Mouse (Mus musculus) megakaryocyte progenitor cell, adult 5-6 weeks (primary cell): ENCODE measurements at regions not wholly inside any gene's neighbourhood (a gene's known extent, or its start where the extent isn't known, plus 50 kb on each side); places are given as distances from the start of the nearest gene placed in this dataset.

Experiments used
- ATAC-seq: replicated peaks from 2 replicates; pipeline ENCODE4 v1.8.0; 2016; ENCODE audit warnings: mild to moderate bottlenecking, moderate TSS enrichment, inconsistent platforms; ENCODE audit not compliant: poor library complexity

DNA sequence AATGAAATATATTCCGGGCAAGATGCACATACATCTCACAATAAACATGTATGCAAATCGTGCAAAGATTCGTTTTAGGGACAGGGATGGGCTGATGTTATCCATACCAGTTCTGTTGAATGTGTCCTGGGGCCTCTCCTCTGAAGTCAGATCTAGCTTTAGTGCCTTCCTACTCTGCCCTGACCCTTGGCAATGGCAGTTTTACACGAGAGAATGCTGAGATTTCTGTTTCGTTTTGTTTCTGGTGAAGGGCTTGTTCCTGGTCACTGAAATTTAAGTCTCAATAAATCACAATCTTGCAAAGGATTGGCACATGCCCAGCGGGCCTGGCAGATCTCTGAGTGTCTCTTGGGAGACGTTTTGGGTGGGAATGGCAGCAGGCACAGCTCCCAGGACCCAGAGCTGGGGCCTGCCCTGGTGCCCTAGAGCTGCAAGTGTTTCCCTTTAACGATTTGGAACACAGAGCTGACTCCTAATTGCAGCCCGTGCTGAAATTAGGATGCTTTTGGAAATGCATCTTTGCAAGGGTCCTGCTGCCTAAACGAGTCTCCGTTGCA, 447.5 kb downstream of the Etnk1 start:
- ATAC-seq, result no peak

DNA sequence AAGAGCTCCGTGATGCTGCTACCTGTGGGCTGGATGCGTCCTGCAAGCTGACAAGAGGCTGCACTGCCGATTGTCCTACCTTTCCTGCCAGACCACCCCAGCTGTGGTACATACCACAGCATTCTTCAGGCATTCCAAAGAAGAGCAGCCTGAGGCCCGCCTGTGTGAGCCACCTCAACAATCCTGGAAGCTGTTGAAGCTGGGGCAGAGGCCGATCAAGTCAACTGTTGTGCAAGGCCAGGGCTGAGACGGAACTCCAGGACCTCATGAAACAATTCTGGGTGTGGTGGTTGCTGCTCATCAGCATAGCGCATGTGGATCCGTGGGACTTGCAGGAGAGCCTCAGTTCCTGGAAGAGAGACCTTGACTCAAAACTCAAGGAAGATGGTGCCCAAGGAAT, 448.3 kb downstream of the Etnk1 start:
- ATAC-seq, result no peak

DNA sequence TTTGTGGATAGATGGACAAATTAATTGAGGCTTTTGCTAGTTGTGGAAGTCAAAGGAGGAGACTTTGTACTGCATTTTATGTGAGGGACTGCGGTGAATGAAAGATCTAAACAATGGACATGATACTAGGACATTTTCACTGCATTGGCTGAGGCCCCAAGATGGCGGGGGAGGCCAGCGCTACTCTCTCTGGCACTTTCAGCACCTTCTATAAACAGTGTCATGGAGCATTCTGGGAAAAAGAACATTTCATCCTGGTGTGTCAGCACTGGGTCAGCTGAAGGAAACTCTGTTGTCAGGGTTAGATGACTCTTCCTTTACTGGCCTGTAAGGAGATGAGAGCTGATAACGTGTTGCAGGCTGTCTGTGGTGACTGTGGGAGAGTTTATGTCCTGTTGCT, 449.4 kb downstream of the Etnk1 start:
- ATAC-seq, result no peak

DNA sequence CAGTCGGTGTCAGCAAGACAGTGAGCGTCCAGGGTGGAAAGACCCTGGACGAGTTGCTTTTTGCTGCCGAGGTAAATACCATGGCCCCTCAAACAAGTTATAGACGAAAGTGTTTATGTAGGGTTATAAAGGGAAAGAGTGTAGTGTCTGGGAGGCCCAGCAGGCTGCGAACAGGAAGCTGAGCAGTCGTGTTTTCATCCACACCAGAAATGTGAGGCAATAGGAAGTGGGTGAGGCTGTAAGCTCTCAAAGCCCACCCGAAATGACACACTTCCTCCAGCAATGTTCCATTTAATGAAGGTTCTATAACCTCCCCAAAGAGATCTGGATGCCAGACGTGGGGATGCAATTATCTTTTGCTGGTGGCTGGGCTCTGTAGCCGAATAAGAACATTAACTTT, 451.5 kb downstream of the Etnk1 start:
- ATAC-seq, result peak; percentile 83

DNA sequence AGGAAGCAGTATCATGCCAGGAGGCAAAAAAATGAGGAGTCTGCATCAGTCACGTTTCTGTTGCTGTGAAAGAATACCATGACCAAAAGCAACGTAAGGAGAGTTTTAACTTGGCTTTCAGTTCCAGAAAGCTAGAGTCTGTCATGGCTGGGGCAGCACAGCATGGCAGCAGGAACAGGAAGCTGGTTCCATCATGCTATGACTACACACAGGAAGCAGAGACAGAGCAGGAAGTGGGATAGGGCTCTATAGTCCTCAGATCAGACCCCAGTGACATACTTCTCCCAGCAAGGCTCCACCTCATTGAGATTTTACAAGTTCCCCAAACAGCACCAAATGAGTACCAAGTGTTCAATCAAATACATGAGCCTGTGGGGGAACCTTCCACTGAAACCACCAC, 453.6 kb downstream of the Etnk1 start:
- ATAC-seq, result peak; percentile 82

DNA sequence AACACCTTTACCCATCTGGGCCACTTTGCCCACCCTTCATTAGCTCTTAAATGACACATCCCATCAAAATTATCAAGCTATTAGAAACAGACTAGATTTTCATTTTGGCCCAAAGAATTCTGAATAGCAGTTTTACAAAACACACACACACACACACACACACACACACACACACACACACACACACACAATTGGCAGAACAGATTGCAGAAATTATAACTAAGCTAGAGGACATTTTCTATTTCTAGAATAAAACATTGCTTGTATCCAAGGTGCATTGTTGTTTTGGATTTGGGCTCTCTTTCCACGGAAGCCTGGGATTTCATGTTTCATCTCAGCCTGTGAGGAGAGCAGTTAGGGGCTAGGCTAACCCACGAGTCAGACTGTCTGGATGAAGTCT, 455.1 kb downstream of the Etnk1 start:
- ATAC-seq, result no peak

DNA sequence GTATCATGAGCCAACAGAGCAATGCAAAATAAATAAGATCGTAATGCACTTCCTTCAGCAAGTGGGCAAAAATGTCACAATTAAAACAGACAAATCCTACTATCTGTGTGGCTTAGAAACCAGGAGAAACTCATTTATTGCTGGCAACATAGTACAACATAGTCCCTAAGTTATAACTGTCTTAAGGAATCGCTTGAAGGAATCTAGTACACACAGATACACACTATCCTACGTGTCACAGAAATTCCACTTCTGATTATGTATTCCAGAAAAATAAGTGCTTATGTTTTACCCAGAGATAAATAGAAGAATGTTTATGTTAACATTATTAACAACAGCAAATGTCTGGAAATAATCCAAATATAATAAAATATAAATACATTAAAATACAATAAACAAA, 457.9 kb downstream of the Etnk1 start:
- ATAC-seq, result no peak

DNA sequence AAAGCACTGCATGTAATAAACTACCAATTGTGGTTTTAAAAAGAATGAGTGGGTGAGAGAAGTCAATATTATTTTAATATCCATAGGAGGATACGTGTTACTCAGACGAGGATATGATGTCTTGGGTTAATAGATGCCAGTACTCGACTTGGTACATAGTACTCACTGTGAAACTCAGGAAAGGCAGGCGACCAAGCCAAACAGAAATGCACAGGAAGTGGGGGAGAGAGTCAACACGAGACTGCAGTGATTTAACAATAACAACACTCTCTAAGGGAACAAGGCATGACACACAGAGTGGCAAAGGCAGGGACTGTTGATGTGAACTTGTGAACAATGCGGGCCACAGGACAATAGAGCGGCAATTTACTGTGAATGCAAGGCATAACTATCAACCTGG, 464.6 kb downstream of the Etnk1 start:
- ATAC-seq, result no peak

DNA sequence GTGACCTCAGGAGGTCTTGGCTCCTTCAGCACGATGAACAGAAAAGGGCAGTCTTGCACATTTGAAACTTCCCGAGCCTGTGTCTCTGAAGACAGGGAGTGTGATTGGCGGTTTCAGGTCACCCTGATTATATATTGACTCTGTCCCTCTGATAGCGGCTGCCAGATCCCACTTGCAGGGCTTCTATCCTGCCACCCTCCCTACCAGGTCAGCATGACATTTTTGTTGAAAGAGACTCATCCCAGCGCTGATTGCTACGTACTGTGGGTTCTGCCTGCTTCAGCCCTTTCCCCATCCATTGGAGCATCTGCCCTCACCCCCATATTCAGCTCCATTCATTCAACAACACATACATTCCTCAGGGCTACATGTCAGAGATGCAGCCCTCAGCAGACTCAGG, 466.7 kb downstream of the Etnk1 start:
- no peak for ATAC-seq

DNA sequence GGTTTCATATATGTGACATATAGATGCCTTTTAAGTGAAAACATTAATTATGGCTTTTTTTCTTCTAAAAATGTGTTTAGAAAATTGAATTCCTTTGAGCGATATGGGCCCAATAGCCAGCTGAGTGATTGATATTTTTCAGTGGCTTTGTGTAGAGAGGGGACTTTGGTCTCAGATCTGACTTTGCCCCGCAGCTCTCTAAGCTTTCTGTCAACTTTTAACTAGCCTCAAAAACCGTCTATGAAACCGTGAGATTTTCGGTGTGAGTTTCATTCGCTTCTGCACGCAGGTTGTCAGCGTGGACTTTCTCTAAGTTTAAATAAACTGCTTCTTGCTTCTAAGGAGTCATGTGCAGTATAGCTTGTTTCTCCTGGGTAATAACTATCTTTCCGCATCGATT, 467.3 kb downstream of the Etnk1 start:
- ATAC-seq, result no peak

DNA sequence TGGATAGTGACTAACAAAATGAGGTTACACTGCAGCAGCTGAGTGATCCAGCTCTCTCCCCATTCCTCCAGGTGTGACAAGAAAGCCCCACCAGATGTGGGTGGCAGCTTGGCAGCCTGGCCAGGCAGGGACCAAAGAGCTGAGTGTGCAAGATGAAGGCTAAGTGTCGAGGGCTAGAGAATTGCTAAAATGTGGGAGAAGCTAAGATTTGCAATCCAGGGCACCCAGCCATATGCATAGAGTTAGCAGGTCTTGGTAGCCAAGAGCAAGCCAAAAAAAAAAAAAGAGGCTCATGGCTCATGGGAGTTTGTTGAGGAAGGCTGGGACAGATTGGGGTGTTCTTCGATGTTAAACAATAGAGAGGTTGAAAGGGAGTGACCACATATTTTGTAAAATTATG, 468.0 kb downstream of the Etnk1 start:
- no peak for ATAC-seq

DNA sequence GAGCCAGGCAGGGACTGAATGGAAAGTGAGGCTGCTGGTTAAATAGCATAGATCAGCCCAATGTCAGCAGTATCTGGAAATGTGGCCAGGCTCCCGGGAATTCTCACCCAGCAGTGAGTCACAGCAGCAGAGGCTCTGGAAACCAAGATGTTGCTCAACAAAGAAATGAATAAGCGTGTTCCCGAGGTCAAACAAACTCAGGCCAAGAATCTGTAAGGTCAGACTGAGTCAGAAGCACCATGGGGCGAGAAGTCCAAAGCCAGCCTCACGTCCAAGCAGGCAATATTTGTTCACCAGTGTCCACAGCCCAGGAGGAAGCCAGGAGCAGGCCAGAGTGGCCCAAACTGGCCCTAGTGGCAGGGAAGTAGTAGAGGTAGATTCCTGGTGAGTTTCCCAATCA, 473.6 kb downstream of the Etnk1 start:
- ATAC-seq, result no peak

DNA sequence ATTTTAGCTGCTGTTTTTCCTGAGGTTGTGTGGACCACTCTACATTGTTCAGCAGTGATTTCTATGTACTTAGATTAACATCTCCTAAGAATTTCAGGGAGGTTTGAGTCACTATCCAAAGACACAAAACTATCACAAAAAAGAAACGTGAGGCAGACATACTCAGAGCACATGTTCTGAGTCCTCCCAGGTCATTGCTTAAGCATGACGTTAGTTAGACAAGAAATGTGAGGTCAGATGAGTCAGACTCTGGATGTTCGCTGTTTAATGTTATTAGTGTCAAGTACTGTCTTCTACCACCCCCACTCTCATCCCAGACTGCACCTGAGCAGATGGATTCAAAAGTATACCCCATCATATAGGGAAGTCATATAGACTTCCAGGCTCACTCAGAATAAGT, 475.0 kb downstream of the Etnk1 start:
- ATAC-seq, result no peak

DNA sequence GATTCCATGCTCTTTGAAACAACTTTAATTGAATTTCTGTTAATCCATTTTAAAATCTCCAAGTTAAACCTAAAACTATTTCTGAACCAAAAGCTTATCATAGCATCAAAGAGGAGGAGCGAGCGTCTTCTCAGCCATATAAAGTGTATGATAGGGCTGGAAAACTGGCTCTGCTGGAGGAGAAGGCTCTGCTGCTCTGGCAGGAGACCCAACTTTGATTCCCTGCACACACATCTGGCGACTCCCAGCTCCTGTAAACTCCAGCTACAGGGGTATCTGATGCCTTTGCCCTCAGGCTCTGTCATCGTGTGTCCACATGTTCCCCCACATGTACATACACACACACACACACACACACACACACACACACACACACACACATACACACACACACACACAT, 479.0 kb downstream of the Etnk1 start:
- ATAC-seq, result no peak

DNA sequence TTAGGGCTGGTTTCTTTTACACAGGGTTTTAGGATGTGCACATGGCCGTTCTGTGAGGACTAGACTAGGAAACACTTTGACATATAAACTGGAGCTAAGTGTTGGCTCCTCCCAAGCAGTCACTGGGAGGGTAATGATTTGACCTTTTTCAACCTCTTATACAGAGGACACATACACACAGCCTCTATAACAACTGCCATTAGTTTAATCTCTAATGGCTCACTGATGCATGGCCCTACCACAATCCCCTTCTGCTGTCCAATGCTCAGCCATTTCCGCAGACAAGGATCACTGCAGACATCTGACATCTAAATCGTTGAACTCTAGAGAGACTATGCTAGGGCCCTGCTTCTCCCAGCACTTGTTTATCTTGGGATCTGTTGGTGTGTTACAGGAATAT, 481.5 kb downstream of the Etnk1 start:
- no peak for ATAC-seq

DNA sequence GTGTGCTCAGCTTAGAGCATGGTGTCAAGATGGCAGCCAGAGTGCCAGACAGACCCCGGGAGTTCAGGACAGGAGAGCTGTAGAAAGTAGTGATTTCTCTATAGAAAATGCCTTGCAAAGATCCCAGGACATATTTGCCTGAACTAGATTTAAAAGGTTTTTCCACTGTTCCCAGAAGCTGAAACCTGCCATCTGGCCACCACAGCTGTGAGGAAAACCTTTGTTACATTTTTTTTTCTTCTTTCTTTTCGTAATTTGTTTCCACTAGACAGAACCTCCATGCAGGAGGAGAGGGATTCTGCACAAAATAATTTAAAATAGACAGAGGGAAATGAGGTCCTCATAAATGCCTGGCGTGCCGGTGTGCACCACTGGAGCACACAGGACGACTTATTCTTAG, 489.6 kb downstream of the Etnk1 start:
- ATAC-seq, result no peak

DNA sequence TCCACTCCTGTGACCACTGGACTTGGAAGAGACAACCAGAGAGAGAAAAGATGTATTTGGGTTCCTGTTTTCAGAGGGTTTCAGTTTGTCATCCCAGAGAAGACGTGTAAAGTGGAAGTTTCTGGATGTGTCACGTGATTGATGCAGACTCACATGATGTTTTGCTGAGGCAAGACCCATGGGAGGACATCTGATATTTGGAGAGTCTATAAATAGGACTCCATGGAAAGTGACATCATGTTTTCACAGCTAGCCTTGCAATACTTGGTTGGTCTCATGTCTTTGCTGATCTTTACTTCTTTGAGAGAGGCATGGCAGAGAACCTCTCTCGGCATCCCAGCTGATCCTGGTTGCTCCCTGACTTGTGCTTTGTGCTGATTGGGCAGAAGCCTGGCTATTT, 493.8 kb downstream of the Etnk1 start:
- peak; percentile 23; the same call in 1 of the 2 replicates for ATAC-seq

DNA sequence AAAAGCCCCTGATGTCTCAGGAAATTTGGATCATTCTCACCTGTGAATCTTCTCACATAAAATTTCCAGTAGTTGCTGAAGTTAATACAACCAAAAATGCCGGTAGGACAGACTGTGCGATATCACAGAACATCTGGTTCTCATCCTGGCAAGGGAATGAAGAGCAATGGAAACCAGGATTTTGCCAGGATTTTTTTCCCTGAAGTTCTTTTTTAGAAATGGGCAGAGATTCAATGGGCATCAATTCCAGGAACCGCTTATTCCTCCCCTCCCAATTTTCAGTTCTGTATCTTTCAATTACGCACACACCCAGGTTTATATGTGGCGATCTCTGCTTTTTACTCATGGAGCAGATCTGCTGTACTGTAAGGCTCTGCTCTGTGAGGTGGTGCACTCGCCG, 496.3 kb downstream of the Etnk1 start:
- ATAC-seq, result no peak

DNA sequence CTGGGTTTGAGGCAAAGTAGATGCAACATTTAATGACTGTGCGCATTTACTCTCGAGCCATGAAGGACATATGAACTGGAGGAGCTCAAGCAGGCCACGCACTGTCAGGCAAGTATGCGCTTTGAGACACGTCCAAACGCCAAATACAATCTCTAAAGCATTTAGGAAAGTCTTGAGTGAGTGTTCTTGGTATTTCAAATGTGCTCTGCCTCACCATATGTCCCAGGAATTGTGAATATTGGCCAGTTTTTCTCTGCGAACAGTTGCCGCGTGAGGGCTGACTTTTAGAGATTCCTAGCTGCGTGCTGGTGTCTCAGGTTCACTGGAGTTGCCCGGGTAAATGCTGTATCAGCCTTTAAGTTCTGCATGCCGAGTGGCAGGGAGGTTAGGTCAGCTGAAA, 498.4 kb downstream of the Etnk1 start:
- ATAC-seq, result no peak

DNA sequence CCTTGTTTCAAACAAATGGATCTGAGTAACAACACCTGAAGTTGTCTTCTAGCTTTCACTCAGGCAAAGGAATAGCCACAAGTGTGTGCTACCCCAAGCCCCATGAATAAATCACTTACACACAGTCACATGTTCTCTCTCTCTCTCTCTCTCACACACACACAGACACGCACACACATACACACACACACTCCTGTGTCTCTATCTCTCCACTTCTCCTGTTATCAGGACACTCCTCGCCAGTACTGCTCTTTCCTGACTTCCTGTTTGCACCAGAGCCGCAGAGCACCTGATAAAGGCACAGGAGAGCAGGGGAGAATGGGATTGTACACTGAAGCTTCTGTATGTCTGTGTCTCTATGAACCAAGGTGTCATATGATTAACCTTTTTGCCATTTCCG, 501.5 kb downstream of the Etnk1 start:
- ATAC-seq, result 0 out of 2 replicates have a peak, but pooled peaks have one; percentile 29

DNA sequence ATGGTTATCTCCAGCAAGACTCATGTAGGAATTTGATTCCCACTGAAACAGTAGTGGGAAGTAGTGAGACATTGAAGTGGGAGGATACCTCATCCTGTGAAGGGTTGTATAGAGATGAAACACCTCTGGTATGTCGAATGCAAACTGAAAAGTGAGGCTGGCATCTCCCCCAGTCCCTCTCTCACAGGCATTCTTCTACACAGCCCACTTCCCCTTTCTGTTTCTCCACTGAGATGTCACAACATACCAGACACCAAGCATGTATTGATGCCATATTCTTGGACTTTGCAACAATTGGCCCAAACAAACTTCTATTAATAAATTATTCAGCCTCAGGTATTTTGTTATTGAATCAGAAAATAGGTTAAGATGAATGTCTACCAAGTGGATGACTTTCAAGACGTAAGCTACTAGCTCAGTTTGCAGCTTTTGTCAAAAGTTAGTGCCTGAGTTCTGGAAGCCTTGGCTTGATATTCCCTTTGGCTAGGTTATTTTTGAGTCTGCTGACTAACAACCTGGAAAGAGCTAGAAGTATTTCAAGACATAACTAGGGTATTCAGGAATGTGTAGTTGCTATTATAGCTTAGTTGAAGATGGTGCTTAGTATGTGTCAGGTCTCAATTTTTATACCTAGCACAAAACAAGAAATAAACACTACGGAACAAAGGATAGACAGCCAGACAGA, 502.6 kb downstream of the Etnk1 start:
- ATAC-seq, result peak; percentile 74

DNA sequence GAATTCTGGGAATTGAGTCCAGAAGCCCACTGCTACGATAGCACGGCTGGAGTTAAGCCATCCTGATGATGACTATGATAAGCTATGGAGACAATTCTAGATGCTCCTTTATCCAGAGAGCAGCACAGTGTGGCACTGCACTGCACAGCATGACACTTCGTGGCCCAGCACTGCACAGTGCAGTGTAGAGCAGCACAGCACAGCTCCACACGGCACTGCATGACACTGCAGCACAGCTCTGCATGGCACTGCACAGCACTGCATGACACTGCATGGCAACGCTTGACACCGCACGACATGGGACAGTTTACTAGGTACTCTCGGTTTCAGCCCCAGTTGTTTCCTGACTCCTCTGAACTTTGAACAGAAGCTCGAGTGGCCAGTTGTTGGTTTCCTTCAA, 523.1 kb downstream of the Etnk1 start:
- no peak for ATAC-seq

DNA sequence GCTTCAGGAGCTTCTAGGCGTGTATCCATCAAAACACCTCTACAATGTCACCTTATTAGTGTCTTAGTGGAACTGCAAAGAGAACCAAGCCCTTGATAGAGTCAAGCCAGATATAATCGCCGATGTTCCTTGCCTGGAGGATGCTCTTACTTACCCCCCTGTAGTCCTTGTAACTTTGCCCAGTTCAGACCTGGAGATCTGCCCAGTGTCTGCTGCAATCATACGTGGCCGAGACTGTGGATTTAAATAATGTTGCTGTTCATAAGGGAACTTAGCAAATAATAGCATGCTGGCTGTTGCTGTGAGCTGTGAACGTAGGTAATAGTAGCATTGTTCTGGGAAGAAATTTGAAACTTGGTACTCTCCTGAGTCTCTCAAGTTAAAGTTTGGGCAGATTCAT, 523.8 kb downstream of the Etnk1 start:
- ATAC-seq, result no peak
